Mouse (Mus musculus): Measurements from ENCODE around the gene Hid1.
"Not testable (repeated sequence)": the region's sequence is repeated elsewhere in the genome, so short reads cannot be mapped to it uniquely, and the experiment has no call there.

Hid1 gene

DNA sequence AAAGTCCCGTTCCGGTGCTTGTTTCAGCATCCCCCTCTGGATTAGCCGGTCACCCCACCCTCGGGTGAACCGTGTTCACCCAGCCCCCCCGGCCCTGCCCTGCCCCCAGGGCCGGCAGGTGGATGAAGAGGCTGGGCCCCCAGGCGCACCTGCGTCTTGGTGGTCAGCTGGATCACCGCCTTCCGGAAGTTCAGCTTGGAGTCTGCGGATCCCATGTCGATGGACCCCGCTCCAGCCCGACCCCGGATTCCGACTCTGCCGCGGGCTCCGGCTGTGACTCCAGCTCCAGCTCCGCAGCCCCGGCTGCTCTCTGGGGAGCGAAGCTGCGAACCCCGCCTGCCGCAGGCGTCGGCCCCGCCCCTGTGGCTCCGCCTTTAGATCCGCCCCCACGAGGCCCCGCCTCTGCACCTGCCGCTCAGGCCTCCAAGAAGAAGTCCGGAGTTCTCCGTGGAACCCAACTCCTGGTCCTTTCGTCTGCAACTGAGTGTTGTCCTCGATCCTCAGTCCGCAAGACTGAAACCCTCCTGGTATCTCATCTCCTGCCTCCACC lies at the start of gene Hid1:
Gene Hid1 (minus strand): TSS at position 362 of the 550 bp plus-strand sequence.
- peak; percentile 87 for DNase-seq (ENCODE audit: low read depth, low spot score)

GRCm38 (mm10) chr11:115409556-115409955 lies 42.0 kb upstream of the Hid1 start:
- DNase-seq (ENCODE audit: low read depth, low spot score): peak; percentile 75

GRCm38 (mm10) chr11:115408266-115408920 lies 40.8 kb upstream of the Hid1 start:
- no peak for DNase-seq (ENCODE audit: low read depth, low spot score)

DNA sequence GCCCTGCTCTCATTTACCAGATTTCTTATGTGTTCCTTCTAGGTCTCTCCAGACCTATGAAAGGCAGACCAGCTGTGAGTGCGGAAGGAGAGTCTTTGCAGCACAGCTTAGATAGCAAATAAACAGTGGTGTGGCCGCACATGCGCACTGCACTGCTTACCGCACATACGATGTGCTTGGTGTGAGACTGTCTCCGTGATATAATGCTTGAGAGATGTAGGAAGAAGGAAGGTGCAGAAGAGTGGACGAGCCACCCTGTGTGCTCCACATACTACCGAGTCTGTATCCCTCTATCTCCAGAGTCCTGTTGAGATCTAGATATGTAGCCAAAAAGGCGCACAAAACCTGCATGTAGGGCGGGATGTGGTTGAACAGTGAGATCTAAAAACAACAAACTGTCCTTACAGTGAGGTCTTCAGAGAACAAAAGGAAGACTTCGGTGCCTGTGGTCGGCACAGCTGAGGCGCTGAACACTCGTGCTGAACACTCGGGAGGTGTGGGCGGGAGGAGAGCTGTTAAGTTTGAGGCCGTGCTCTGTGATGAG lies 39.4 kb upstream of the Hid1 start:
- peak; percentile 34 for DNase-seq (ENCODE audit: low read depth, low spot score)

GRCm38 (mm10) chr11:115405723-115406122 lies 38.2 kb upstream of the Hid1 start:
- DNase-seq (ENCODE audit: low read depth, low spot score): no peak

DNA sequence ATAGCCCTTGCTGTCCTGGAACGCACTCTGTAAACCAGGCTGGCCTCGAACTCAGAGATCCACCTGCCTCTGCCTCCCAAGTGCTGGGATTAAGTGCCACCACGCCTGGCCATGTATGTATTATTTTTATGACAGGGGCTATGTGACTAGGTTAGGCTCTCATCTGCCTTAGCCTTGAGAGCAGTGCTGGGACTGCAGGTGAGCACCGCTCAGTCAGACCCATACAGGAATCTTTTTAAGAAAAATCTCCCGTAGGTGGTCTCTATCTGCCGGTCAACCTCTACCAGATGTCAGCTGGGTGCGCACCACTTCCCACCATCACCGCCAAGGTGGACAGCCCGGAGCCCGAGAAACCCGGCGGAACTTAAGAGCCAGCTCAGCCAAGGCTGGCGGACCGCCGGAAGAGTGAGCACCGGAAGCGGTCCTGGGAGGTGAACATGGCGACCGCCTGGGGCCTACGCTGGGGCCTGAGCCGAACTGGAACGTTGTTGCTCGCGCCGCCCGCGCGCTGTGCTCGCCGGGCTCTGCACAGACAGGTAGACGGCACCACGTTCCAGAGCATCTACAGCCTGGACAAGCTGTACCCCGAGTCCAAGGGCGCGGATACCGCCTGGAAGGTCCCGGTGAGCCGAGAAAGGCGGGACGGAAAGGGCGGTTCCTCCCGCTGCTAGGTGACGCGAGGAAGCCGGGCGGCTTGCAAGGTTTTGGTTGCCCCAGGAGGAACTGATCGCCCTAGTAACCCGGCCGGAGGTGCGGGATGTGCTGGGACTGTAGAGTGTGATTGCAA lies 36.0 kb upstream of the Hid1 start, which contains the start of gene Mrpl58:
Gene Mrpl58 (plus strand): TSS at position 415 of the 787 bp plus-strand sequence.
- peak; percentile 91 for DNase-seq (ENCODE audit: low read depth, low spot score)

DNA sequence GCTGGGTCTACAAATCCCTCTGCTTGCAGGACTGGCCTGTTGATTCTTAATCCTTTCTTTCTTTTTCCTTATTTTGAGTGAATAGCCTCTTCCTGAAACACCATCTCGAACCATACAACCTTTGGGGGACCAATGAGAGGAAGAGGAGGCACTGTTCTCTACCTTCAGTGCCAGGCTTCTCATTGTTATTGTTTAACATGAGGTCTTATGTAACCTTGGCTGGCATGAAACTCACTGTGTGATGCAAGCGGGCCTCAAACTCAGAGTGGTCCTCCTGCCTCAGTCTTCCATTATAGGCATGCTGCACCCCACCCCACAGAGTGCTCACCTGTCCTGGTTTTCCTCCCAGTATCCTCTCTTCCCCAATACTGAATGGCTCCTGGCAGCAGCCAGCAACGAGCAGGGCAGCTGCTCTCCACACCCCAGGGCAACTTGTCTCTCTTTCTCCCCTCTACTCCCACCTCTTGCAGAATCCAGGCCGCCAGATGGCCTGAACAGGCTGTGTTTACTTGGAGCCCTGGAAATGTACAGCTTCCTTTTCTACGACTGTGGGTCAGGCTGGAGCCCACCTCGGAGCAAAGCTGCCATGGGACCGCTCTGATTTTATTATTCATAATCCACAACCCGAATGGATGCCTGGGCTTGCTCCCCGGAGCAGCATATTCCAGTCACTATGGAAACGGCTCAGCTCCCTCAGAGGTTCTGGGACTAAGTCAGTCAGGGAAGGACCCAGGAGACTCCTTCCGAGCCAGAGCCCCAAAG lies 33.3 kb upstream of the Hid1 start:
- no peak for DNase-seq (ENCODE audit: low read depth, low spot score)

DNA sequence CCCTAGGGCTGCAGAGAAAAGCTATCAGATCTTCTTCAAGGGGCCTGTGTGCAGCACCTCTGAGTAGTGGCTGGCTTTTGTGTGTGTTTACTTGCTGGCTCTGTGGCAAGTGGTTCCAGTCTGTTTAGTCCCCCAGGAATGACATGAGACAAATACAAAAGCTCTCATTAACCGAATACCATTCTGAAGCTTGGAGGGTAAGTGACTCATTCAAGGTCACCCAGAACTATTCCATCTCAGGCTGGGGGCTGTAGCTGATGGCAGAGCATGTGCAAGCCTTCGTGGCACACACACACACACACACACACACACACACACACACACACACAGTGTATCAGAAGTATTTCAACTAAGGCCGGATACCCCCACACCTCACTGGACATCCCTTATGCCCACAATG lies 32.6 kb upstream of the Hid1 start:
- DNase-seq (ENCODE audit: low read depth, low spot score): no peak

DNA sequence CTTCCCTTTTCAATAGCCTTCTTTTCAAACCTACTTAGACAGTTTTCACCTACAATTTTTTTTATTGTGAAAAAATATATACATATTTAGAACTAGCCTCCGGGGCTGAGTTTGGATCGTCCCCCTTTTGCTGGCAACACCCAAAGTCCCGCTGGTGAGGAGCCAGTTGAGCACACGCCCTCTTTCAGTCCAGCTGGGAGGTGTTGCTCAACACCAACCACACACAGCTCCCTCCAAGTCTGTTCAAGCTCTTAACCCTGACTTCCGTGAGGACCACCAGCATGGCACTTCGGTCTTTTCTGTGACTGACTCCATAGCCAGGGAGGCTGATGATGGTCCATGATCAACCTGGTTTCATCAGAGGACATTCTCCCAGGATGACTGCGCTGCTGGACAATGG lies 30.5 kb upstream of the Hid1 start:
- no peak for DNase-seq (ENCODE audit: low read depth, low spot score)

GRCm38 (mm10) chr11:115393721-115394325 lies 26.3 kb upstream of the Hid1 start:
- DNase-seq (ENCODE audit: low read depth, low spot score): peak; percentile 84

DNA sequence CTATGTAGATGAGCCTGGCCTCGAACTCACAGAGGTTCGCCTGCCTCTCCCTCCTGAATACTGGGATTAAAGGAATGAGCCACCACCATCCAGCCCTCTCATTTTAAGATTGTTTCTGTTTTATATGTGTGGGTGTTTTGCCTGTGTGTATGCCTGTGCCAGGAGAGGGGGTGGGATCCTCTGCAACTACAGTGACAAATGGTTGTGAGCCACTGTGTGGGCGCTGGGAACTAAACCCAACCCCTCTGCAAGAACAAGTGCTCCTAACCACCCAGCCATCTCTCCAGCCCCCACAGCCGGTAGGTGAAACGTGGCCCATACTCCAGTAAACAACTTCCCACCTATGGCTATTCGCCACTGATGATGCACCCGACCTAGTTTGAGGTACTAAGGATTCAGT lies 23.8 kb upstream of the Hid1 start:
- no peak for DNase-seq (ENCODE audit: low read depth, low spot score)

DNA sequence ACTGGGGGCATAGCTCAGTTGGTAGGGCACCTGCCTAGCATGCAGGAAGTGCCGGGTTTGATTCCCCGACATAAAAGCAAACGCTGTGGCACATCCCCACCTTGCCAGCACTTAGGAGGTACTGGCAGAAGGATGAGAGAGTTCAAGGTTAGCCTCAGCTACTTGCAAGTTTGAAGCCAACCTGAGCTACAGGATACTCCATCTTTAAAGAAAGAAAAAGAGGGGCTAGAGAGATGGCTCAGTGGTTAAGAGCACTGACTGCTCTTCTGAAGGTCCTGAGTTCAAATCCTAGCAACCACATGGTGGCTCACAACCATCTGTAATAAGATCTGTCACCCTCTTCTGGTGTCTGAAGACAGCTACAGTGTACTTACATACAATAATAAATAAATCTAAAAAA lies 19.3 kb upstream of the Hid1 start:
- not testable (repeated sequence) for DNase-seq (ENCODE audit: low read depth, low spot score)

GRCm38 (mm10) chr11:115384587-115384986 lies 17.0 kb upstream of the Hid1 start:
- no peak for DNase-seq (ENCODE audit: low read depth, low spot score)

DNA sequence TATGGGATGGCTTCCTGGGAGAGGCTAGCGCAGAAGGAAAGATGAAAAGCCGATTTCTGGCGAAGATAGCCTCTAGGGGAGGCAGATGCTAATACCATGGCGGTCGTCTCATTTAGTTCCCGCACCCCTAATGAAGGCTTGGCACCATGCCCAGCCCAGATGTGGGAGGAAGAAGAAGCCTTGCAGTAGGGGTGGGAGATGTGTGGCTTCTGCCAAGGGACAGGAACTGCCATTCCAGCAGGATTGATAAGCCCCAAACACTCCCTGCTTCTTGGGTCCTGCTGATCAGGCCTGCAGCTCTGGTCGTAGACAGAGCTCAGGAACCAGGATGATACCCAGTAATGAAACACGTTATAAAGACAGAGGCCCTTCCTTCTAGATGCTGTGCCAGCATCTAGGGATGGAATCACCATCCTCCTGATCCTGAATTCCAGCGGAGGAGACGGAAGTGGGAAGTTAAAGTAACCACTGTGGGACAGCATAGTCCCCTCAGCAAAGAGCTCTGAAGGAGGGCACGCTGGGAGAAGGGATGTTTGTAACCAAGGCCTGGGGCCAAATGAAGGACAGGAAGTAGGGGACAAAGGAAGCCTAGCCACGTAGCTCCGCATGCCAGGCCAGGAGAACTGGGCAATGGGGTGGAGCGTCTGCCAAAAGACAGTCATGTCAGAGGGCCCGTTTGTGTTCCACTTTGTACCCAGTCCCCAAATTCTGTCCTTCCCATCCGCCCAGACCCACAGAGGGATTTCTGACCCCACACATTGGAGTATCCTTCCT lies 16.3 kb upstream of the Hid1 start:
- no peak for DNase-seq (ENCODE audit: low read depth, low spot score)

DNA sequence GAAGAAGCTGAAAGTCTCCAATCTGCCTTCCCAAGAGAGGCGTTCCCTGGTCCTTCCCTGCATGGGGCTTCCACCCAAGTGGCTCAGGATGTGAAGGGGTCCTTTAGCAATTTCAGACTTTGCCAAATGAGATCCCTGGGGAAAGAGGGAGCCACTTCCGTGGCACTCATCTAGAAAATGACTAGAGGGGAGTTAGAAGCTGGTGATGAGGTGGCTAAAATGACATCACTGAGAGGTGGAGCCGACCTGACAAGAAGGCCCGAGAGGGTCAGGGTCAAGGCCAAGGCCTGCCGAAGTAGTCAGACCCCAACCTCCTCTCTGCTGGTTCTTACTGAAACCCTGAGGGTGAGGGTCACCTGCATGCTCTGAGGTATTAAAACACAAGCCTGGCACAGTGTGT lies 15.3 kb upstream of the Hid1 start:
- no peak for DNase-seq (ENCODE audit: low read depth, low spot score)

DNA sequence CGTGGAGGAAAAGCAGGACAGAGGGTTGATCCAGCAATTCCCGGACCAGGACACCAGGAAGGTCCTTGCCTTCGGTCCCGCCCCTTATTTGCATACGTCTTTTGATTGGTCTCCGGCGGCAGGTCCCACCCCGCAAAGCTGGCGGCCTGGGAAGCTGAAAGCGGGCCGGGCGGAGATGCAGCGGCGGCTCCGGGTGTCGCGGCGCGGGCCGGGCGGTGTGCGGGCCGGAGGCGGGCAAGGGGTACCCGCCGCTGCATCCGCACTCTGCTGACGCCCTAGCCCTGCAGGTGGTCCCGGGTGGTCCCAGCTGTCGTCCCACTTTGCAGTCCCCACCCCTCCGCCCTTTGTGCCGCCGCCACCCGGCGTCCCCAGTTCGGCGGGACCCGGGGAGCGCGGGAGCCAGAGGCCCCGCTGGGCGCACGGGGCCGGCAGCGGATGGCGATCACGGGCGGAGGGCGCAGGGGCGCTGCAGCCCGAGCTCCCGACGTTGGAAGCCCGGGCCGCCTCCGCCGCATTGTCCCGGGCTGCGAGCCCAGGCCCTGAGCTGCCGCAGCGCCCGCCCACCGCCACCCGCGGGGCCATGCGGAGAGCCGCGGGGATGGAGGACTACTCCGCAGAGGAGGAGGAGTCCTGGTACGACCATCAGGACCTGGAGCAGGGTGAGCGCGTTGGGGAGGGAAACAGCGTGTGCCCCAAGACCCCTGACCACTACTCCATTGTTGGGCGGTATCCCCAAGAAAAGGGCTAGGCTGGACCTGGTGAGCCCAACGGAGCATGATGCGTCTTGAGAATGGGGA lies 14.4 kb upstream of the Hid1 start, which contains the start of gene Cdr2l:
Gene Cdr2l (plus strand): TSS at position 174 of the 797 bp plus-strand sequence.
- peak; percentile 96 for DNase-seq (ENCODE audit: low read depth, low spot score)

DNA sequence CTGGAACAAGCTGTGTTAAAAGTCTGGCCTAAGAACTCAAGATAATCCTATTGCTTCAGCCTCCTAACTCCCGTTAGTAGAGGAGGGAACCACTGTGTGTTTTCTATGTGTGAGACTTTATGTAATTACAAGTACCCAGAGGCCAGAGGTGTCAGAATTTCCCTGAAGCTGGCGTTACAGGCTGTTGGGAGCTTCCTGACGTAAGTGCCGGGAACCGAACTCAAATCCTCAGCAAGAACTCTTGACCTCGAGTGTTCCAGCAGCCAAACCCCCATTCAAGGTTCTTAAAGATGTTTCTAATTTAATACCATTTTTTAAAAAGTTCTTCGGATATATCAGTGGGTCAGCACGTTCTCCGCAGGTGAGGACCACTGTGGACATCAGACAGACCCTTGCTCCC lies 13.7 kb upstream of the Hid1 start:
- no peak for DNase-seq (ENCODE audit: low read depth, low spot score)

DNA sequence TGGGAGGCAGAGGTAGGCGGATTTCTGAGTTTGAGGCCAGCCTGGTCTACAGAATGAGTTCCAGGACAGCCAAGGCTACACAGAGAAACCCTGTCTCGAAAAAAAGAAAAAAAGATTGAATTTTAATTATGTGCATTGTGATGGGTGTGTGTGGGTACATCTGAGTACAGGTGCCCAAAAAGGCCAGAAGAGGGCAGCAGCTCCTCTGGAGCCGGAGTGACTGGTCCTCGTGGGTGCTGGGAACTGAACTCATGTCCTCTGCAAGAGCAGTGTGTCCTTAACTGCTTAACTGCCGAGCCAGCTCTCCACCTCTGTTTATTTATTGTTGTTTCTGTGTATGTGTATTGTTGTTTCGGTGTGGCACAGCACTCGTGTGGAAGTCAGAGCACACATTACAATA lies 10.3 kb upstream of the Hid1 start:
- no peak for DNase-seq (ENCODE audit: low read depth, low spot score)

DNA sequence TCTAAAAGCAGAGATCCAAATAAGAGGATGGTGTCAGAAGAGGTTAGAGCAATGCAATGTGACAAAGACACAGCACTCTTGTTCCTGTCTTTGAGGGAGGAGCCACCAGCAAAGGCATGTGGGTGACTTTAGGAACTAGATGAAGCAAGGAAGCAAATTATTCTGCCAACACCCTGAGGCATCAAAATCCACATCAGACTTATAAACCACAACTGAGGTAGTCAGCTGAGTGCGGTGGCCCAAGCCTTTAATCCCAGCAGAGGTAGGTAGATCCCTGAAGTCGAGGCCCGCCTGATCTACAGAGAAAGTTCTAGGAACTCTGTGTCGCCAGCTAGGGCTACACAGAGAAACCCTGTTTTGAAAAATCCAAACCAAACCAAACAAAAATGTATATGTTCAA lies 9.7 kb upstream of the Hid1 start:
- no peak for DNase-seq (ENCODE audit: low read depth, low spot score)

- DNase-seq (ENCODE audit: low read depth, low spot score): no peak
Observed at GRCm38 (mm10) chr11:115376722-115377121, 9.2 kb upstream of the Hid1 start.
